Mouse (Mus musculus) small intestine, adult 2 months (tissue): ENCODE results near the gene B4galt5. TPM values are rescaled to one million over a fixed set of nuclear protein-coding genes. Genes with fewer than 3 reads are reported as not detected.

Source experiments
- H3K27ac ChIP-seq: fragments of 200-500 bp; 2 replicates; pipeline ENCODE4 v1.5.1; 2012; ENCODE audit warnings: low read depth, low read length, control low read depth, inconsistent platforms; ENCODE audit not compliant: insufficient read depth
- H3K27me3 ChIP-seq: fragments of 200-500 bp; 2 replicates; pipeline ENCODE4 v1.6.1; 2012; ENCODE audit warnings: mild to moderate bottlenecking, moderate library complexity, low read length, inconsistent platforms; ENCODE audit not compliant: control insufficient read depth, insufficient read depth
- H3K36me3 ChIP-seq: fragments of 200-500 bp; 2 replicates; pipeline ENCODE4 v1.6.1; 2012; ENCODE audit warnings: mild to moderate bottlenecking, low read length, control low read depth, inconsistent platforms; ENCODE audit not compliant: control insufficient read depth, insufficient read depth
- H3K4me1 ChIP-seq: fragments of 200-500 bp; 2 replicates; pipeline ENCODE4 v1.6.1; 2012; ENCODE audit warnings: low read length, inconsistent platforms, mixed read lengths; ENCODE audit not compliant: control insufficient read depth, insufficient read depth, insufficient read length
- H3K4me3 ChIP-seq: fragments of 200-500 bp; 2 replicates; pipeline ENCODE4 v1.5.1; 2012; ENCODE audit warnings: low read depth, mild to moderate bottlenecking, control low read depth, inconsistent platforms, low read length, moderate library complexity
- CTCF ChIP-seq: fragments of 200-500 bp; IDR thresholded peaks from 2 replicates; pipeline ENCODE4 v1.5.1; 2012; ENCODE audit warnings: low read depth, mild to moderate bottlenecking, control low read depth, inconsistent platforms, low read length, moderate library complexity, mixed read lengths; ENCODE audit not compliant: insufficient replicate concordance, insufficient read length; ENCODE audit errors: extremely low read depth
- POLR2A ChIP-seq: fragments of 200-500 bp; IDR thresholded peaks from 2 replicates; pipeline ENCODE4 v1.6.1; 2012; ENCODE audit warnings: low read depth, mild to moderate bottlenecking, control low read depth, inconsistent platforms, low read length, moderate library complexity
- WGBS: fragments of 180-500 bp; shearing (Covaris S2); methylation state at CpG from one replicate; pipeline ENCODE4 v1.1.7; 2018; 5-methylcytosine and 5-hydroxymethylcytosine counted together
- polyA plus RNA-seq: library from polyadenylated mRNA; depleted of rRNA; stranded (reverse); fragments of >200 nt; gene quantifications from 2 replicates; pipeline ENCODE4 v1.2.3, GENCODE M21; 2012

Gene B4galt5
- polyA plus RNA-seq, 1 experiment, result 84.7 TPM

DNA sequence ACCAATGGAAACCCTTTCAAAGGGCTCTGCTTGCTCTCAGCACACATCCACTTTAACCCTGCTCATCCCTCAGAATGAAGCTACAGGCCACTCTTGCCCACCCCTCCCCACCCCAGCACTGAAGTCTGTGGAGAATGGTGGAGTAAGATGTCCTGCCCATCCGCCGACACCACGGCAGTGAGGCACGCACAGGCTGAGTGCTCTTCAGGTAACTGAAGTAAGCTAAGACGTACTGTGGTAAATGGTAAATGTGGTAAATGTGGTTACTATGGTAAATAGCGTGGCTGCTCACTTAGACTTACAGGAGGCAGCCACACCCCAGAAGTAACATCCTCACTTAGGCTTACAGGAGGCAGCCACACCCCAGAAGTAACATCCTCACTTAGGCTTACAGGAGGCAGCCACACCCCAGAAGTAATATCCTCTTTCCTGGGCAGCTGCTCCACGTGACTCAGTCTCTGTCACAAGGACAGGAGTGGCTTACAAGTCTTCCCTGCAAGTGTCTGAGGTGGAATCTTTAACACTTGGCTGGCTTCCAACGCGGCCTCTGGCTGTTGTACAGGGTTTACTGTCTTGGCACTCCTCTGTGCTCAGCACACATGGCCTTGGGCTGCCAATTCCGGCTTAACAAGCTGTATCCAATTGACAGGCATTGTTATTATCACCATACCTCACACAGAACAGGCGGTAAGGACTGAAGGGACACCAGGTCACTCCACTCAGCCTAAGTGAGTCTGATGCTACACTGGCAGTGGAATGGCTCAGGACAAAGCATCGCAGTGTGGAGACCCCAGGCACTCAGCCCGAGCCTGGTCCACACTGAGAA lies 35.3 kb downstream of the B4galt5 start:
- WGBS, result 31% methylated on average over 13 of the region's 13 CpGs
- TF ChIP-seq POLR2A, result no peak
- no peak for TF ChIP-seq CTCF
- Histone ChIP-seq H3K4me3 (no peak overlapping the region), H3K27me3 (no peaks in the 10 kb centered on the region), H3K4me1 (peaks cover 35% of the 10 kb centered on the region), H3K36me3 (peaks cover 29% of the 10 kb centered on the region), H3K27ac (peak overlapping the region; percentile 71)

GRCm38 (mm10) chr2:167310121-167310520 lies 38.9 kb downstream of the B4galt5 start:
- 94% methylated on average over 1 of the region's 1 CpGs for WGBS
- H3K4me3 ChIP-seq, result no peak overlapping the region
- no peak for TF ChIP-seq POLR2A
- TF ChIP-seq CTCF, result no peak
- H3K27ac ChIP-seq, result no peak overlapping the region
- peaks cover 62% of the 10 kb centered on the region for H3K36me3 ChIP-seq
- no peaks in the 10 kb centered on the region for H3K27me3 ChIP-seq
- H3K4me1 ChIP-seq, result peaks cover 25% of the 10 kb centered on the region

- 91% methylated on average over 12 of the region's 12 CpGs for WGBS
- no peaks in the 10 kb centered on the region for H3K27me3 ChIP-seq
- H3K36me3 ChIP-seq, result peaks cover 69% of the 10 kb centered on the region
- TF ChIP-seq CTCF (no peak), POLR2A (no peak)
- H3K4me3 ChIP-seq, result no peak overlapping the region
- peaks cover 17% of the 10 kb centered on the region for H3K4me1 ChIP-seq
- no peak overlapping the region for H3K27ac ChIP-seq
Observed at GRCm38 (mm10) chr2:167309286-167309685, 39.7 kb downstream of the B4galt5 start.

DNA sequence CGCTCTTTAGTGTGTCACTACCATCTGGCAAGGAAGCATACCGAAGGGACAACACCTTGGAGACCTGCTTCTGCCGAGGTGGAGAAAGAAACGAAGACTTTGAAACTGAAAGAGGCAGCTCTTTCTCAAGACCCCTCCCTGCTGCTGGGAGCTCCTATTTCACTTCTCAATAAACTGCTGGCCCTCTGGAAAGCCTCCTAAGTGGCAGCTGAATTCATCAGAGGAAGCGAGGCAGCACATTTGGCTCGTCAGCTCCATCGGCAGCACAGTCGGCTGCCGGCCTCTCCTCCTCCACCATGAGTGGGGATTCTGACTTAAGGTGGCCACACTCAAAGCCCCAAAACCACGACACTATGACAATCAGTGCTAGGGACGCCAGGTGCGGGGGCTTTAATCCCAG lies 41.3 kb downstream of the B4galt5 start:
- peaks cover 82% of the 10 kb centered on the region for H3K36me3 ChIP-seq
- no peaks in the 10 kb centered on the region for H3K27me3 ChIP-seq
- TF ChIP-seq CTCF (no peak), POLR2A (no peak)
- WGBS, result 79% methylated on average over 12 of the region's 12 CpGs
- peaks cover 3% of the 10 kb centered on the region; the same call in 1 of the 2 replicates for H3K4me1 ChIP-seq
- no peak overlapping the region for H3K27ac ChIP-seq
- 0 out of 2 replicates have a peak overlapping the region, but pooled peaks have one; percentile 7 for H3K4me3 ChIP-seq

GRCm38 (mm10) chr2:167306626-167307541 lies 42.1 kb downstream of the B4galt5 start:
- 82% methylated on average over 15 of the region's 15 CpGs for WGBS
- Histone ChIP-seq H3K36me3 (peaks cover 83% of the 10 kb centered on the region), H3K27ac (no peak overlapping the region), H3K27me3 (no peaks in the 10 kb centered on the region), H3K4me1 (no peaks in the 10 kb centered on the region), H3K4me3 (no peak overlapping the region)
- no peak for TF ChIP-seq CTCF
- TF ChIP-seq POLR2A, result no peak

DNA sequence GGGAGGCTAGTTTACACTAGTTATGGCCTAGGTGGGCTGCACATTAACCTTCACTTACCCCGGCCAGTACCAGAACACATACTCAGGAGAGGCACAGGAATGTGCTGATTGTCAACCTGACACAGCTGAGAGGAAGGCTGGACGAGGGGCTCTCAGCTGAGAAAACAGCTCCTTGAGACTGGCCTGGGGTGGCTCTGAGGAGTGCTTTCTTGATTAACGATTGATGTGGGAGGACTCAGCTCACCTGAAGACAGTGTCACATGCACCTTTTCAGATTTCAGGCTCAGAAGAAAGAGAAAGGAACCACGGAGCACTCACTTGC lies 42.7 kb downstream of the B4galt5 start:
- 86% methylated on average over 4 of the region's 4 CpGs for WGBS
- no peak overlapping the region for H3K4me3 ChIP-seq
- no peak for TF ChIP-seq POLR2A
- TF ChIP-seq CTCF, result no peak
- peaks cover 83% of the 10 kb centered on the region for H3K36me3 ChIP-seq
- H3K4me1 ChIP-seq, result no peaks in the 10 kb centered on the region
- no peaks in the 10 kb centered on the region for H3K27me3 ChIP-seq
- no peak overlapping the region for H3K27ac ChIP-seq
